Mouse (Mus musculus): ENCODE results near the gene Olfr1392. TPM values are rescaled to one million over a fixed set of nuclear protein-coding genes. Genes with fewer than 3 reads are reported as not detected.

The Olfr1392 gene
- total and polyA plus RNA-seq, 2 experiments from 2014 or later, result 0.12 to 0.95 TPM

DNA sequence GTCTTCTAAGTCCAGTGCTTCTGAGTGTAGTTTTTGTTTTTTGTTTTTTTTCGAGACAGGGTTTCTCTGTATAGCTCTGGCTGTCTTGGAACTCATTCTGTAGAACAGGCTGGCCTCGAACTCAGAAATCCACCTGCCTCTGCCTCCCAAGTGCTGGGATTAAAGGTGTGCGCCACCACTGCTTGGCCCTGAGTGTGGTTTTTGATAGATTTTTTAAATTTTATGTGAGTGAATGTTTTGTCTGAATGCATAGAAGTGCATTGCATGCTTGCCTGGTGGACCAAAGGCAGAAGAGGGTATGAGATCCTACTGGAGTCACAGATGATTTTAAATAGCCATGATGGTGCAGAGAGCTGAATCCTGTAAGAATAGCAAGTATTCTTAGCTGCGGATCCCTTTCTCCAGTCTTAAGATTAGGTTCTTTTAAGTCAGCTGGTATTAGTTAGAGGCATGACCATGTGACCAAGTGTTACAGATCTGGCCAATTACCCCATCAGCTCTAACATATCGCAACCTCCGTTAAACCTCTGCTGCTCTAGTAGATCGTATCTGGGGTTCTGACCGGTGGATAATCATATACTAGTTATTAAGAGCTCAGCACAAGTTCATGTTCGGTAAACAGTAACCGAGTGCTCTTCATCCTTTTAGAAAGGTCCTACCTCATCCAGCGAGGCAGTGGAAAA, 42.0 kb upstream of the Olfr1392 start:
- TF ChIP-seq CTCF (IDR thresholded peaks at IDR 0.05; ENCODE audit: low read depth), result no peak
- Histone ChIP-seq H3K4me1 (ENCODE audit: insufficient read depth) (peaks cover 16% of the 10 kb centered on the region), H3K9me3 (ENCODE audit: low read length) (no peaks in the 10 kb centered on the region), H3K27me3 (ENCODE audit: insufficient read depth, low read length) (no peaks in the 10 kb centered on the region), H3K4me3 (ENCODE audit: low read depth, low read length) (peak overlapping the region; percentile 87), H3K27ac (ENCODE audit: low read depth, low read length) (peak overlapping the region; percentile 90), H3K4me2 (ENCODE audit: low read depth) (peak overlapping the region; percentile 56), H3K9ac (peak overlapping the region; percentile 84), H3K36me3 (ENCODE audit: insufficient read depth) (no peaks in the 10 kb centered on the region)
- WGBS, result 20% methylated on average over 11 of the region's 11 CpGs
- DNase-seq (no peak), ATAC-seq (no peak)

DNA sequence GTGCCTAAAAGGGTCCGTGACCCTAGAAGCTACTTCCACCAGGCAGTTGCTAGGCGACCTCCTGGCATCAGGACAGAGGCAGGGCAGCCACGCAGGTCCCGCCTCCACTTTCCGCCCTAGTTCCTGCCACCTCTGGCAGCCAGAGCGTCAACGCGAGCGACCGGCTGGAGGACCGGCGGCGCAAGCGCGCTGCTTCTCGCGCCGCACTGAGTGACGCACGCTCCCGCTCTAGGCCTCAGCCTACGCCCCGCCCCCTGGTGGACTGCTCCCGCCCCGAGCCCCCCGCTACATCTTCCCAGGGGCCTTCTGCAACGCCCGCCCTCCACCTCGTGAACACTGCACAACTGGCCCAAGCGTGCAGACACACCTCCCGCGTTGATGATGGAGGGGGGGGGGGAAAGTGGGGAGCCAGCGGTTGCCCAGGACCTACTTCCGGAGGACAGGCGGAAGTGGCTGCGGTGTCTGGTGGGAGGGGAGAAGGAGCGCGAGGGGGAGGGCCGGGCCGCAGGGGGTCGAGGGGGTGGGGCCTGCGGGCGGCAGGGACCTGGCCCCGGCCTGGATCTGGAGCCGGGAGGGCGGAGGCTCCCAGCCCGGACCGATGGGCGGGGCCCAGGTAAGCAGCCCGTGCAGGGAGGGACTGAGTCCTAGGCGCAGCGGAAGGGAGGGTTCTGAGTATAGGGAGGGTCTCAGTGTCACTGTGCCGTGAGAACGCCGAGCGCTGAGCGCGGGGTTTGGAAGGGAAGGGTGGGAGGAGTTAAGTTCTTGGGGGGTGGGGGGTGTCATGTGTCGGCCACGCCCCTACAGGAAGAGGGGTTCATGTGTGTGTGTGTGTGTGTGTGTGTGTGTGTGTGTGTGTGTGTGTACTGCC, 41.1 kb upstream of the Olfr1392 start, which contains the start of gene Mgat1:
TSS of gene Mgat1 (plus strand) at position 465 of the 868 bp plus-strand sequence.
- H3K36me3 ChIP-seq (ENCODE audit: insufficient read depth), result no peaks in the 10 kb centered on the region
- H3K4me2 ChIP-seq (ENCODE audit: low read depth), result peak within 1 kb of the TSS; percentile 56
- ATAC-seq, result peak; percentile 95
- peak within 1 kb of the TSS; percentile 90 for H3K27ac ChIP-seq (ENCODE audit: low read depth, low read length)
- under 1% methylated on average over 60 of the region's 60 CpGs for WGBS
- peak; percentile 94 for DNase-seq
- peak within 1 kb of the TSS; percentile 84 for H3K9ac ChIP-seq
- TF ChIP-seq CTCF (IDR thresholded peaks at IDR 0.05; ENCODE audit: low read depth), result peak; percentile 32
- H3K9me3 ChIP-seq (ENCODE audit: low read length), result no peaks in the 10 kb centered on the region
- peaks cover 16% of the 10 kb centered on the region for H3K4me1 ChIP-seq (ENCODE audit: insufficient read depth)
- no peaks in the 10 kb centered on the region for H3K27me3 ChIP-seq (ENCODE audit: insufficient read depth, low read length)
- peak within 1 kb of the TSS; percentile 87 for H3K4me3 ChIP-seq (ENCODE audit: low read depth, low read length)

DNA sequence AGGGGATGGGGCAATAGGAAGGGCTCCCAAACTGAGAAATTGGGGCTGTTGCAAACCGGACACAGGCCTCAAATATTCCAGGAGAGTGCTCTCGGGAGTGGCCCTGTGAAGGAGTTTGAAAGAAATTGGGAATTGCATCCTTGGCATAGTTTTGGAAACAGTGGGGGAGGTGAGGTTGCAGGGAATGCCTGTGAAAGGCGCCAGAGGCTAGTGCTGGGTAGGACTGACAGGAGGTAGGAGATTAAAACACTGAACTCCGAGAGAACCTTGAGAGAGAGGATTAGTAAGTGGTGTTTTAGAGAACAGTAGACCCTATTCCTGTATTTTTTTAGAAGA, 40.5 kb upstream of the Olfr1392 start:
- H3K9ac ChIP-seq, result peak overlapping the region; percentile 84
- H3K36me3 ChIP-seq (ENCODE audit: insufficient read depth), result no peaks in the 10 kb centered on the region
- peak overlapping the region; percentile 56 for H3K4me2 ChIP-seq (ENCODE audit: low read depth)
- ATAC-seq (no peak), DNase-seq (no peak)
- no peaks in the 10 kb centered on the region for H3K9me3 ChIP-seq (ENCODE audit: low read length)
- H3K4me3 ChIP-seq (ENCODE audit: low read depth, low read length), result peak overlapping the region; percentile 87
- TF ChIP-seq CTCF (IDR thresholded peaks at IDR 0.05; ENCODE audit: low read depth), result no peak
- H3K4me1 ChIP-seq (ENCODE audit: insufficient read depth), result peaks cover 16% of the 10 kb centered on the region
- peak overlapping the region; percentile 90 for H3K27ac ChIP-seq (ENCODE audit: low read depth, low read length)
- H3K27me3 ChIP-seq (ENCODE audit: insufficient read depth, low read length), result no peaks in the 10 kb centered on the region
- under 1% methylated on average over 4 of the region's 4 CpGs for WGBS

DNA sequence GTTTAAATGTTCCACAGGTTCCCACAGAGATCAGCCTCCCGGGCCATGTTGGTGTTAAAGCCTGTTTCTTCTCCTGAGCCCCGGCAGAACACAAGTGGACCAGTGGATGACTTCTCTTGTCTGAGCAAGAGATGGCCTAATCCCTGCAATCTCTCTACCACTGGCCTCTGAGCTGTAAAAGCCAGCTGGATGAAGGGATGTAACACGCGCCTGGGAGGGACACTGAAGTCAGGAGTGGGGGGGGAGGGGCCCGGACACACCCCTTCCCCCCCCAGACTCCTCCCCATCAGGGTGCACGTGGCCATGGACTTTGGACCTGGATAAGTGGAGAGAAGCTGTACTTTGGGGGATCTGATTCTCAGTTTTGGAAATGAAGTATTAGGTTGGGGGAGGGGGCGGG, 39.9 kb upstream of the Olfr1392 start:
- H3K9ac ChIP-seq, result no peak overlapping the region
- DNase-seq, result no peak
- no peak overlapping the region for H3K27ac ChIP-seq (ENCODE audit: low read depth, low read length)
- no peaks in the 10 kb centered on the region for H3K9me3 ChIP-seq (ENCODE audit: low read length)
- no peaks in the 10 kb centered on the region for H3K27me3 ChIP-seq (ENCODE audit: insufficient read depth, low read length)
- peak overlapping the region; percentile 56 for H3K4me2 ChIP-seq (ENCODE audit: low read depth)
- no peak for TF ChIP-seq CTCF (IDR thresholded peaks at IDR 0.05; ENCODE audit: low read depth)
- no peaks in the 10 kb centered on the region for H3K36me3 ChIP-seq (ENCODE audit: insufficient read depth)
- no peak for ATAC-seq
- peaks cover 20% of the 10 kb centered on the region for H3K4me1 ChIP-seq (ENCODE audit: insufficient read depth)
- 22% methylated on average over 7 of the region's 7 CpGs for WGBS
- no peak overlapping the region for H3K4me3 ChIP-seq (ENCODE audit: low read depth, low read length)

GRCm38 (mm10) chr11:49245634-49246415, 39.3 kb upstream of the Olfr1392 start:
- Histone ChIP-seq H3K36me3 (ENCODE audit: insufficient read depth) (no peaks in the 10 kb centered on the region), H3K4me2 (ENCODE audit: low read depth) (peak overlapping the region; percentile 56; the same call in 1 of the 2 replicates), H3K4me1 (ENCODE audit: insufficient read depth) (peaks cover 22% of the 10 kb centered on the region), H3K27me3 (ENCODE audit: insufficient read depth, low read length) (no peaks in the 10 kb centered on the region), H3K27ac (ENCODE audit: low read depth, low read length) (no peak overlapping the region), H3K4me3 (ENCODE audit: low read depth, low read length) (no peak overlapping the region), H3K9me3 (ENCODE audit: low read length) (no peaks in the 10 kb centered on the region), H3K9ac (peak overlapping the region; percentile 14; the same call in 1 of the 2 replicates)
- DNase-seq, result no peak
- WGBS, result 30% methylated on average over 12 of the region's 12 CpGs
- no peak for ATAC-seq
- no peak for TF ChIP-seq CTCF (IDR thresholded peaks at IDR 0.05; ENCODE audit: low read depth)

DNA sequence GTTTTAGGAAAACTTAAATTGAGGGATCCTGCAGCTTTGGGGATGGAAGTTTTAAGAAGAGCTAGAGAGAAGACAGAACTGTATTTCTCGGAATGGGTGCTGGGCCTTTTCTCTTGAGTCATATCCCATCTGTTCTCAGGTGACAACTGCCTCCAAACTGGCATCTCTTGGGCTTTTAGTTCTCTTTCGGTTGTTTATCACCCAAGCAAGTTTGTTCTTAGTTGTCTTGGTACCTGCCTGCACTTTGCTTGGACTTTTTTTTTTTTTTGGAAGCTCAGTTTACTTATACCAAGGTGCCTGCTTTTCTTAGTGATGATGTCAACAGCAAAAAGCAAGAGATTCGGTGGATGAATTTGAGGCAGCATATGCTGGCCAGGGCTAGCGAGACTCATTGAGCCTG, 38.6 kb upstream of the Olfr1392 start:
- ATAC-seq, result no peak
- H3K36me3 ChIP-seq (ENCODE audit: insufficient read depth), result no peaks in the 10 kb centered on the region
- H3K27me3 ChIP-seq (ENCODE audit: insufficient read depth, low read length), result no peaks in the 10 kb centered on the region
- no peak for TF ChIP-seq CTCF (IDR thresholded peaks at IDR 0.05; ENCODE audit: low read depth)
- no peak overlapping the region for H3K4me3 ChIP-seq (ENCODE audit: low read depth, low read length)
- H3K4me1 ChIP-seq (ENCODE audit: insufficient read depth), result peaks cover 27% of the 10 kb centered on the region
- H3K27ac ChIP-seq (ENCODE audit: low read depth, low read length), result no peak overlapping the region
- 95% methylated on average over 4 of the region's 4 CpGs for WGBS
- no peak overlapping the region for H3K9ac ChIP-seq
- no peak overlapping the region for H3K4me2 ChIP-seq (ENCODE audit: low read depth)
- no peaks in the 10 kb centered on the region for H3K9me3 ChIP-seq (ENCODE audit: low read length)
- DNase-seq, result no peak
